Mouse (Mus musculus) splenic B cell, adult 2 months (primary cell): ENCODE measurements at regions not wholly inside any gene's neighbourhood (a gene's known extent, or its start where the extent isn't known, plus 50 kb on each side); places are given as distances from the start of the nearest gene placed in this dataset.

Experiments
- DNase-seq: peaks from one replicate; pipeline ENCODE4 v3.0.0-alpha.2; 2011; ENCODE audit warnings: low read depth, low spot score
- H3K27me3 ChIP-seq: 2 replicates; pipeline ENCODE4 v1.6.1; 2012; ENCODE audit warnings: mild to moderate bottlenecking, low read length, moderate library complexity, mixed read lengths; ENCODE audit not compliant: control insufficient read depth, poor library complexity, insufficient read depth, severe bottlenecking
- H3K36me3 ChIP-seq: 2 replicates; pipeline ENCODE4 v1.6.1; 2012; ENCODE audit warnings: mild to moderate bottlenecking, low read length, moderate library complexity, mixed read lengths; ENCODE audit not compliant: control insufficient read depth, poor library complexity, insufficient read depth, severe bottlenecking

DNA sequence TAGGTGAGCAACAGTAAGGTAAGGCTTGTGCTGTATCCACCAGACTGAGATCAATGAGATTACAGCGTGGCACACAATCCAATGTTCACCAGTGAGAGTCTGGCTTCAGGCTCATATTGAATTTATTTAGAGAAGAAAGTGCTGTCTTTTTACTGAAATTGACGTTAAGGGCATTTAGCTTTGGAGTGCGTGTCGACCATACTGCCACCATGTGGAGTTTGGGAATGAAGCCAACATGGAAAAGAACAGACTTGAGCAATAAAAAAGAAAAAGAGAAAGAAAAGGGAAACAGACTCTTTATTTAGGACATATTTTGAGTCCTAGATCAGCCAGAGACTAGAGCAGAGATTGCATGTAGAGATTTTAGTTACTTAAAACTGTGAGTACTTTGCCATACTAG is 499.6 kb upstream of the Tnc start:
- Histone ChIP-seq H3K27me3 (no peaks in the 10 kb centered on the region), H3K36me3 (no peaks in the 10 kb centered on the region)
- DNase-seq = no peak

DNA sequence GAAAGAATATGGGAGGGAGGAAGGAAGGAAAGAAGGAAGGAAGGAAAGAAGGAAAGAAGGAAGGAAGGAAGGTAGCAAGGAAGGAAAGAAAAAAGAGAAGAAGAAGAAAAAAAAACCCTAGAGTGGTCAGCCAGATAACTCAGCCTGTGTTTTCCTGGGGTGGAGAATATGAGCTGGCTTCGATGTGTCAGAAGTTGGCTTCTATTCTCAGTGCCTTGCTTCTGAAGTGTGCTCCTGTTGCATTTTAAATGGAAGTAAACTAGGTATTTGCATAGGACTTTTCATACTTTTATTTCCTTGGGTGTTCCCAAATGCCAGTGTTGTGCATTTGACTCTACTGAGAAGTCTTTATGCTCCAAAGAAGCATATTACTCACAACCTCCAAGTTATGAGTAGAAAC is 515.7 kb upstream of the Tnc start:
- no peak for DNase-seq
- no peaks in the 10 kb centered on the region for H3K27me3 ChIP-seq
- H3K36me3 ChIP-seq = no peaks in the 10 kb centered on the region

DNA sequence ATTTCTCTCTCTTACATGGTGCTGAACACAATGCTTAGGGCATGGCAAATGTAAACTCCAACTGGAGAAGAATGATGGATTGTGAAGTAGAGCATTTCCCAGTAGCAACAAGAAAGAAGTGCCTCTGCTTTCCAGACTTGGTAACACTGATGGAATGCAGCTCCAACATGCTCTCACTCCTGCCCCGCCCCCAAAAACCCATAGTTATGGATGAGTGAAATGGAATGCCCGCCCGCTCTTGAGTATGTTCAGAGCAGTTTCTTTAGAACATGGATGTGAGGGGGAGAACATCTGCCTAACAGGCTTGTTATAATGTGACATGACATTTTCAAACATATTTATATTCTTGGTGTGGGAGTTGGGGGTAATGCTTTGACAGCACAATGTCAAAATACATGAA is 517.2 kb upstream of the Tnc start:
- Histone ChIP-seq H3K27me3 (no peaks in the 10 kb centered on the region), H3K36me3 (no peaks in the 10 kb centered on the region)
- no peak for DNase-seq

DNA sequence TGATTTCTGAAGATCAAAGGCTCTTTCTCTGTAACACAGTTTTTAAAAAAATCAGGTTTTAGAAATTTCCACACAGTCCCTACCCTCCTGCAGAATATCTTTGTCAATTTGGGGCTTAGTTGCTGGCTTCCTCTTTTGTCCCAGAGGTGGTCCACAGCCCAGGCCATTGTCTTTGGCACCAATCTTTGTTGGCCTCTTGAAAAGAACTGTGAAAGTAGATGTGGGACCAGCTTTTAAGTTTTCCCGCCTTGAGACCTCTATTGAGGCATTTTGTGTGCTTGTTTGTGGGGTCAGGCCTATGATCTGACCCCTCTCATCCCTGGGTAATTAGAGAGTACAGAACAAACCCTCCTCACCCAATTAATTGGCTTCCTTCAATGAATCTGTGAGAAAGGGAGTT is 523.9 kb upstream of the Tnc start:
- Histone ChIP-seq H3K36me3 (no peaks in the 10 kb centered on the region), H3K27me3 (no peaks in the 10 kb centered on the region)
- DNase-seq = no peak

DNA sequence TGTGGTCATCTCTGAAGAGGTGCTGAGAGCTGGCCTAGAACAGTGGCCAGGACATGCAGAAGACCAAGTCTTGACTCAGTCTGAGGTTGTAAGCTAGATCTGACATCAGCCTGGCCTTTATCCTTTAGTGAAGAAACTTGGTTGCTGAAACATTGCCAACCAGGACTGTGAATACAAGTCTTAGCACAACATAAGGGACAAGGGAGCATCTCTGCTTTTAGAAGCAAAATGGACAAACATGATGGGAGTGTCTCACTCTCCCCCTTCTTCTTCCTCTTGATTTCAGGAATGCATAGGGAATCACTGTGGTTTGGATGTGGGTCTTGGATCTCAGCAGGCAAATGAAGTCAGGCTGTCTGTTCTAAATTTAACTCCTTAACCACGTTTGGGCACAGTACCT is 529.1 kb upstream of the Tnc start:
- Histone ChIP-seq H3K27me3 (no peaks in the 10 kb centered on the region), H3K36me3 (no peaks in the 10 kb centered on the region)
- DNase-seq = no peak

DNA sequence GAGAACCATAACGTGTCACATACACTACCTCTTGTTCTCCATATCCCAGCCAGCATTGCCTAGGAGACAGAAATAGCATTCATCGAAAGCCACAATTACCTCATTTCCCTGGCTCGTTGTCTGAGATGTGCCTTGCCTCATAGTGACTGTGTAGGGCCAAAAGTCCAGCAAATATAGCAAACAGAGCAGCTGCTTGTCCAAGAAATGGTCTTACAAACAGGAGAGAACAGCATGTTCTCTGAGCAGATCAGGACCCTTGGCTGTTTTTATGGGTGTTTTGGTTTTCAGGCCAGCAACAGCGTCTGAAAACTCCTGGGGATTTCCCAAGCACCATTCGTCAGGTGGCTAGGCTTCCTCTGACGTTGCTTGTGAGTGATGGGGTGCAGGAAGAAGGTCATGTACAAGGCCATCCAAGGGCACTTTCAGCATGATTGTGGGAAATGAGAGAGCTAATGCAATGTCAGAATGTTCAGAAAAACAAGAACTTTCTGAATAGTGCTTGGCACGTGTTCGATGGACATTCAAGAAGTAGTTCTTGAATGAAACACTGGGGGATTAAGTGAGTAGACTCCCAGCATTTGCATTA is 528.9 kb upstream of the Pappa start:
- no peak for DNase-seq
- Histone ChIP-seq H3K27me3 (no peaks in the 10 kb centered on the region), H3K36me3 (no peaks in the 10 kb centered on the region)

DNA sequence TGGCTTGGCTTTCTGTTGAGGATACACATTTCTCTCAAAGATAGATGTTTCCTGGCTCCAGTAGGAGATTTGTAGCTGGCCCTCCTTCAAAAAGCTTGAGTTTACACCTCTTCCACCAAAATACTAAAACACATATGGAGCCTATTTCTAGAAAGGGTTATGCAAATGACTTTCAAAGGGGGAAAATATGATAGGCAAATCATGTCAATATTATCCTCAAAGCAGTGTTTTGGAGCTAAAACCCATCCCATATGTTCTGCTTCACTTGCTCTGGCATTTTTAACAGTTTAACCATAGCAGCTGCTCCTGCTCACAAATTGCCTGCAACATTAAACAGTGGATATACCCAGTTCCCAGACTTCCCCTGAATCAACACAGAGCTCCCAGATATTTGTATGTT is 525.5 kb upstream of the Pappa start:
- Histone ChIP-seq H3K27me3 (no peaks in the 10 kb centered on the region), H3K36me3 (no peaks in the 10 kb centered on the region)
- no peak for DNase-seq

DNA sequence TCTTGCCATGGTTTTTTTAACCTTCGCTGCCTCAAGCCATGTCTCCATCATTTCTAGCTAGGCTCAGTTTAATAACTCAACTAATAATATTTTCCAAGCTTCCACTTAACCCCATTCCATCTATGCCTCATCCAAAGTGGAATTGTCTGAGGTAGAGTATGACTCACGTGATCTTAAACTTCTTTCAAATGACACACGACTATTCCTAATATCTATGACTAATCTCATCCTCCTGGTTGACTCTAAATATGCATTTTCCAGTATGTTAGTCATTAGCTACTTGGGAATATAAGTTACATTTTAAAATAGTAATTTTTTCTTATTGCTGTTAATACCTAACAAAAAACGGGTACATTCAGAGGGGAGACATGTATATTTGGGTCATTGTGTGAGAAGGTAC is 524.8 kb upstream of the Pappa start:
- Histone ChIP-seq H3K27me3 (no peaks in the 10 kb centered on the region), H3K36me3 (no peaks in the 10 kb centered on the region)
- DNase-seq = no peak

DNA sequence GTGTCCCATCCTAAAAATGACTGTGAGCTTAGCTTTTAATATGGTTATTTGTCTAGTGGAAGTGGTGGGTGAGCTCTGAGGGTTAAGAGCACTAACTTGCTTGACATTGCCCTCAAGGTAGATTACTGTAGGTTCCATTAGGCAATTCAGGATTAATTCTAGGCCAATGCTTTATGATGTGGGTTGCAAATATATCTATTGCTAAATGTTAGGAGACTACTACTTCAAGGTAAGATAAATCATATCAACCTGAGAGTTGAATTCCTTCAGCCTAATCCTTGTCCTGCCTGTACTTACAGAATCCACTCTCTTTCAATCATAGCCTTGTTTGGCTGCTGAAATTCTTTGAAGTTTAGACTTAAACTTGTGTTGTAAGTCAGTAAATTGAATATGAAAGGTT is 501.2 kb upstream of the Pappa start:
- H3K27me3 ChIP-seq = no peaks in the 10 kb centered on the region
- H3K36me3 ChIP-seq = no peaks in the 10 kb centered on the region
- DNase-seq = no peak

DNA sequence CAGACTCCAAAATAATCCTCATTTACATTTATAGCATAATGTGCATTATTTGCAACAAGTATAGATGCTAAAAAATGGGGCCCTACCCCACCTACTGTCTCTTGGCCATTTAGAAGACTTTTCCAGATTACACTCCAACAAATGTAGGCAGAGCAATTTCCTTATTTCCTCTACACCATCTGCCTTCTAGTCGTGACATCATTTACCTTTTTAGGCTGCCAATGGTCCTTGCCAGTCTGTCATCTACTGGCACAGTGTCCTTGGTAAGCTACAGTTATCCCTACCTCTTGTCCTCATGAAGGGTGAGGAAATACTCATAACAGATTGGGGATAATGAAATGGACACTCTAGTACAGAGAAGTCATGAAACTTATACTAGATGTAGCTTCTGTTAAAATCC is 491.8 kb upstream of the Pappa start:
- Histone ChIP-seq H3K27me3 (no peaks in the 10 kb centered on the region), H3K36me3 (no peaks in the 10 kb centered on the region)
- no peak for DNase-seq

DNA sequence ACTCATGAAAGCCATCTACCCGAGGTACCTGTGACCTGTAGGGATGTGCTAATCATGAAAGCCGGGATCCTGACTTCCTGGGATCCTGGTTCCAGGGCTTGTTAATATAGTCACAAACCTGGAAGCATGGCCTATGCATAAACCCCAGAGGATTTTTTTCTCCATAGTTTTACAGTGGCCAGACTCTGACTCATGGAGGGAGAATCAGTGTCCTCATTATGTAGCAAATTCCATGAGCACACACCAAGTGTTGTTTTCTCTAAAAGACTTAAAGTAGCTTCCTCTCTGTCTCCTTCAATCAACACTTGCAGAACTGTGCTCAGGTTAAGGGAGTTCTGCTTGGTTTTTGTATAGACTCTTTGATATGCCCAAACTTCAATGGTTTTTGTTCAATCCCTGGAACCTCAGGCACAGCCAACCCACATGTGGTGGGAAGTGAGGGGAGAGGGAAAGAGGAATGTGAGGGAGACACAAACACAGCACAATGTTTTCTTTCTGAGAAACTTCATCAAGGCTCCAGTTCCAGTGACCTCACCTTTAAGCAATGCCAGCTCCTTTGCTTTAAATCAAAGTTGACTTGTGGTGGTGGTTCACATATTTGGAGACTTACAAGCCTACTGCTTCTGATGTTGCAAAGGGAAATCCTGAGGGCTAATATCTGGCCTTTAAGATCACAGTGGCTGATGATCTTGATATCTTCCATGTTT is 488.6 kb upstream of the Pappa start:
- no peaks in the 10 kb centered on the region for H3K36me3 ChIP-seq
- DNase-seq = no peak
- H3K27me3 ChIP-seq = no peaks in the 10 kb centered on the region

DNA sequence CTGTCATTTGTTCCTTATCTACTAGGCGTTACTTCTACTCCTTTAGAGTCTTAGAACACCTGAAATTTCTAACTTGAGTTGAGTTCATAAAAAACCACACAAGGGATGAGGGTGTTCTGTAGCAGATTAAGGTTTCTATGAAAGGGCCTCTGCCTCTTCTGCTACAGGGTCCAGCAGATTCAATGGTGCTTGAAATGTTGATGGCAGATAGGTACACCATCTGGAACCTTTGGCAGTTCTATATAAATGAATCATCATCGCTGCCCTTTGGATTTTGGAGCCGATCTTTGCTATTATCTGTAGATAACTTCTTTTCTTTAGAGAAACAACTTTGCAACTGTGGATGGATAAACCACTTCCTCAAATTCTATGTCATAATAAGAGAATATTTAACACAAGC is 483.9 kb upstream of the Pappa start:
- Histone ChIP-seq H3K36me3 (no peaks in the 10 kb centered on the region), H3K27me3 (no peaks in the 10 kb centered on the region)
- no peak for DNase-seq

DNA sequence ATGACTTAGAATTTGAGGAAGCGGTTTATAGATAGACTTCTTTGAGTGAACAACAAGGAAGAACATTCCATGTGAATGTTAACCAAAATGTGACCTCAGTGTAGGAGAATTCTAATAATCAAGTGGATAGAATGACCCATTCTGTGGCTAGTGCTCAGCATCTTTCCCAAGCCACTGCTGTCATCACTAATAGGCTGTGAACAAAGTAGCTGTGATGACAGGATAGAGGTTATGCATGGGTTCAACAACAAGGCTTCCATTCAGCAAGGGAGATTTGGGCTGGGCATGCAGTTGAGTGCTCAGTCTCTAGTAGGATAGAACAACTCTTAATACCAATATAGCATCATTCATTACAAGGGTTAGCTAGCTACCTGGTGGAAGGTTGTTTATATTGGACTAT is 483.0 kb upstream of the Pappa start:
- no peaks in the 10 kb centered on the region for H3K36me3 ChIP-seq
- DNase-seq = no peak
- no peaks in the 10 kb centered on the region for H3K27me3 ChIP-seq

DNA sequence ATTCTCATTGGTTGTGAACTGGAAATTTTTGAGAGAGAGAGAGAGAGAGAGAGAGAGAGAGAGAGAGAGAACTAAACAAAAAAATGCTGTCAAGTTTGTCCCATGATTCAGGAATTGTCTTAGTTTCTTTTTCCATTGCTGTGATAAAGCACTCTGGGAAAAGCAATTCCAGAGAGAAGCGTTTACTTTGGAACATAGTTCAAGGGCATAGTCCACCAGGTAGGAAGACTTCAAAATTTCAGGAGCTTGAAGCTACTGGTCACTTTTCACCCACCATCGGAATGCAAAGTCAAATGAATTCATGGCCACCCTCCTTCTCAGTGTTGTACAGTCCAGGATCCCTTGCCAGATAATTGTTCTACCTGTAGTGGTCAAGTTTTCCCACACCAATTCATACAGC is 478.8 kb upstream of the Pappa start:
- Histone ChIP-seq H3K27me3 (no peaks in the 10 kb centered on the region), H3K36me3 (no peaks in the 10 kb centered on the region)
- no peak for DNase-seq

DNA sequence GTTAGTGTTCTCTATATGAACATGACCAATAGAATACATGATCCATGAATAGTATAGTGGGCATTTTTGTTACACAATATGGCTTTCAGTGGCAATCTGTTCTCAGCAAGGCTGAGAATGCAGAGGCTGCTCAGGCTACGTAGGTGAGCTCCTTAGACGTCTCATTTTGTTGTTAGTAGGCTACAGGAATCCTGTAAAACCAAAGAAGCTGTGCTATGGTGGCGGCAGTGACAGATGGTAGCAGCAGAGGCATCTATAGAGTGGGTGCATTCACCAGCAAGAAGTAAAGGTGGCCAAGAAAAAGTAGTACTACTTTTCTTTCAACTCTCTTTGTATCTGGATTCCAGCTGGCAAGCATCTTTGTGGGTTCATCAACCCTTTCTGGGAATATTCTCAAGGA is 469.8 kb upstream of the Pappa start:
- DNase-seq = no peak
- Histone ChIP-seq H3K27me3 (no peaks in the 10 kb centered on the region), H3K36me3 (no peaks in the 10 kb centered on the region)

DNA sequence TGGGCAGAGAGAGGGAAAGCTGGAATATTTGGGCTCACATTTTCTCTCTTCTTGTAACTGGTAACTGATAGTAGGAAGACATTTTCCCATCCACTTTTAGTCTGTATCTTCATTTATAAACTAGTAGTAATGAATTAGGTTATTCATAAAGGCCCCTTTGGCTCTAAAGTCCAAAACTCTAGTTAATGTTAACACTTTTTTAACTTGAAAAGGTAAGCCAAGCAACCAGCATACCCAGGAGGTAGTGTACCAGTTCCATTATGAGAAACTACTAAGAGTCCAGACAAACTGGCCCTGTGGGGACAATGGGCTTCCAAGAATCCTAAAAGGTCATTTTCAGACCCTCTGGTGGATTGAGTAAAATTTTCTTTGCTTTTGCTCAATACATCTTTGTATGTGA is 468.4 kb upstream of the Pappa start:
- H3K27me3 ChIP-seq = no peaks in the 10 kb centered on the region
- H3K36me3 ChIP-seq = no peaks in the 10 kb centered on the region
- DNase-seq = no peak
